Mouse (Mus musculus) embryonic facial prominence, embryonic 15.5 days (tissue): Measurements from ENCODE around the gene Pfkfb4. TPM values are rescaled to one million over a fixed set of nuclear protein-coding genes. Genes with fewer than 3 reads are reported as not detected.

Experiments used
- ATAC-seq: fragments of 200-750 bp; cut with Nextera tagmentation; 2 replicates; pipeline ENCODE4 v1.8.0; 2017; ENCODE audit warnings: low read depth, moderate TSS enrichment; ENCODE audit not compliant: insufficient number of reproducible peaks, low FRiP score, low TSS enrichment
- H3K27ac ChIP-seq: fragments of 300-500 bp; sonication (generic); replicated peaks from 2 replicates; pipeline ENCODE4 v1.5.1; 2015; ENCODE audit warnings: mild to moderate bottlenecking, inconsistent platforms
- H3K27me3 ChIP-seq: fragments of 300-500 bp; sonication (generic); 2 replicates; pipeline ENCODE4 v1.6.1; 2015; ENCODE audit warnings: inconsistent platforms
- H3K36me3 ChIP-seq: fragments of 300-500 bp; sonication (generic); 2 replicates; pipeline ENCODE4 v1.6.1; 2015; ENCODE audit warnings: mild to moderate bottlenecking, inconsistent platforms
- H3K4me1 ChIP-seq: fragments of 300-500 bp; sonication (generic); 2 replicates; pipeline ENCODE4 v1.6.1; 2015; ENCODE audit warnings: inconsistent platforms
- H3K4me2 ChIP-seq: fragments of 300-500 bp; sonication (generic); replicated peaks from 2 replicates; pipeline ENCODE4 v1.6.1; 2015; ENCODE audit warnings: mild to moderate bottlenecking, inconsistent platforms
- H3K4me3 ChIP-seq: fragments of 300-500 bp; sonication (generic); replicated peaks from 2 replicates; pipeline ENCODE4 v1.5.1; 2015; ENCODE audit warnings: mild to moderate bottlenecking, inconsistent platforms
- H3K9ac ChIP-seq: fragments of 300-500 bp; sonication (generic); 2 replicates; pipeline ENCODE4 v1.6.1; 2015; ENCODE audit warnings: inconsistent platforms
- H3K9me3 ChIP-seq: fragments of 300-500 bp; sonication (generic); replicated peaks from 2 replicates; pipeline ENCODE4 v1.6.1; 2016; ENCODE audit warnings: inconsistent platforms
- WGBS: fragments of 180-500 bp; shearing (Covaris S2); methylation state at CpG from one replicate; pipeline ENCODE4 v1.1.7; 2015; 5-methylcytosine and 5-hydroxymethylcytosine counted together
- polyA plus RNA-seq: library from polyadenylated mRNA; unstranded; fragments of >200 nt; fragmentation: Nextera tagmentation; extraction: Ambion mirVana; gene quantifications from 2 replicates; pipeline ENCODE4 v1.2.1, GENCODE M21; 2015

The Pfkfb4 gene
- polyA plus RNA-seq, 1 experiment from 2014 or later, result 14.9 TPM

GRCm38 (mm10) chr9:109038086-109038895 lies 46.7 kb downstream of the Pfkfb4 start, which contains the start of gene Shisa5:
Gene Shisa5, plus strand, starts transcription at chr9:109038565.
- Histone ChIP-seq H3K4me2 (peak within 1 kb of the TSS; percentile 80), H3K27ac (peak within 1 kb of the TSS; percentile 85), H3K9ac (peak within 1 kb of the TSS; percentile 81), H3K4me1 (peaks cover 34% of the 10 kb centered on the region), H3K9me3 (no peaks in the 10 kb centered on the region), H3K36me3 (no peaks in the 10 kb centered on the region), H3K27me3 (no peaks in the 10 kb centered on the region), H3K4me3 (peak within 1 kb of the TSS; percentile 79)
- WGBS, result under 1% methylated on average over 39 of the region's 40 CpGs
- peak; percentile 83 for ATAC-seq

GRCm38 (mm10) chr9:109038901-109039364 lies 47.4 kb downstream of the Pfkfb4 start:
- ATAC-seq, result peak; percentile 31
- Histone ChIP-seq H3K4me3 (peak overlapping the region; percentile 79), H3K4me1 (peaks cover 34% of the 10 kb centered on the region), H3K27ac (peak overlapping the region; percentile 85), H3K36me3 (no peaks in the 10 kb centered on the region), H3K4me2 (peak overlapping the region; percentile 80), H3K27me3 (no peaks in the 10 kb centered on the region), H3K9me3 (no peaks in the 10 kb centered on the region), H3K9ac (peak overlapping the region; percentile 81)
- 8% methylated on average over 8 of the region's 8 CpGs for WGBS

GRCm38 (mm10) chr9:109039681-109040080 lies 48.1 kb downstream of the Pfkfb4 start:
- Histone ChIP-seq H3K4me2 (peak overlapping the region; percentile 80), H3K9ac (no peak overlapping the region), H3K36me3 (no peaks in the 10 kb centered on the region), H3K27me3 (no peaks in the 10 kb centered on the region), H3K9me3 (no peaks in the 10 kb centered on the region), H3K4me3 (peak overlapping the region; percentile 79; the same call in 1 of the 2 replicates), H3K4me1 (peaks cover 34% of the 10 kb centered on the region), H3K27ac (no peak overlapping the region)
- no peak for ATAC-seq
- 67% methylated on average over 4 of the region's 4 CpGs for WGBS

- Histone ChIP-seq H3K27me3 (no peaks in the 10 kb centered on the region), H3K9me3 (no peaks in the 10 kb centered on the region), H3K4me1 (peaks cover 34% of the 10 kb centered on the region), H3K9ac (no peak overlapping the region), H3K4me2 (0 out of 2 replicates have a peak overlapping the region, but pooled peaks have one; percentile 8), H3K27ac (no peak overlapping the region), H3K4me3 (0 out of 2 replicates have a peak overlapping the region, but pooled peaks have one; percentile 4), H3K36me3 (no peaks in the 10 kb centered on the region)
- 76% methylated on average over 8 of the region's 8 CpGs for WGBS
- ATAC-seq, result no peak
Observed at GRCm38 (mm10) chr9:109040216-109040615, 48.6 kb downstream of the Pfkfb4 start.

- no peaks in the 10 kb centered on the region for H3K27me3 ChIP-seq
- no peaks in the 10 kb centered on the region for H3K36me3 ChIP-seq
- no peak overlapping the region for H3K9ac ChIP-seq
- WGBS, result 58% methylated on average over 6 of the region's 6 CpGs
- H3K27ac ChIP-seq, result no peak overlapping the region
- H3K4me1 ChIP-seq, result peaks cover 34% of the 10 kb centered on the region
- peak; percentile 40; the same call in 1 of the 2 replicates for ATAC-seq
- H3K4me3 ChIP-seq, result no peak overlapping the region
- no peaks in the 10 kb centered on the region for H3K9me3 ChIP-seq
- 0 out of 2 replicates have a peak overlapping the region, but pooled peaks have one; percentile 8 for H3K4me2 ChIP-seq
Observed at GRCm38 (mm10) chr9:109040906-109041305, 49.3 kb downstream of the Pfkfb4 start.

GRCm38 (mm10) chr9:109041351-109041750 lies 49.8 kb downstream of the Pfkfb4 start:
- 0 out of 2 replicates have a peak, but pooled peaks have one; percentile 20 for ATAC-seq
- Histone ChIP-seq H3K27me3 (no peaks in the 10 kb centered on the region), H3K4me1 (peaks cover 34% of the 10 kb centered on the region), H3K27ac (no peak overlapping the region), H3K9me3 (no peaks in the 10 kb centered on the region), H3K9ac (no peak overlapping the region), H3K4me2 (no peak overlapping the region), H3K36me3 (no peaks in the 10 kb centered on the region), H3K4me3 (no peak overlapping the region)
- WGBS, result 72% methylated on average over 7 of the region's 7 CpGs

- 36% methylated on average over 5 of the region's 5 CpGs for WGBS
- no peaks in the 10 kb centered on the region for H3K27me3 ChIP-seq
- no peak overlapping the region for H3K9ac ChIP-seq
- no peak overlapping the region for H3K27ac ChIP-seq
- H3K4me1 ChIP-seq, result 0 out of 2 replicates have a peak, but pooled peaks cover under 1% of the 10 kb centered on the region
- no peak overlapping the region for H3K4me3 ChIP-seq
- no peak overlapping the region for H3K4me2 ChIP-seq
- peaks cover 2% of the 10 kb centered on the region for H3K36me3 ChIP-seq
- no peaks in the 10 kb centered on the region for H3K9me3 ChIP-seq
- ATAC-seq, result no peak
Observed at GRCm38 (mm10) chr9:109046306-109046705, 54.7 kb downstream of the Pfkfb4 start.

GRCm38 (mm10) chr9:109049316-109049715 lies 57.7 kb downstream of the Pfkfb4 start:
- H3K4me3 ChIP-seq, result no peak overlapping the region
- H3K36me3 ChIP-seq, result peaks cover 13% of the 10 kb centered on the region
- no peaks in the 10 kb centered on the region for H3K27me3 ChIP-seq
- no peak overlapping the region for H3K27ac ChIP-seq
- no peak overlapping the region for H3K9ac ChIP-seq
- ATAC-seq, result no peak
- 79% methylated on average over 7 of the region's 7 CpGs for WGBS
- peaks cover 14% of the 10 kb centered on the region for H3K4me1 ChIP-seq
- no peak overlapping the region for H3K4me2 ChIP-seq
- H3K9me3 ChIP-seq, result no peaks in the 10 kb centered on the region

- Histone ChIP-seq H3K4me1 (peaks cover 22% of the 10 kb centered on the region), H3K27ac (no peak overlapping the region), H3K36me3 (peaks cover 13% of the 10 kb centered on the region), H3K4me2 (no peak overlapping the region), H3K27me3 (no peaks in the 10 kb centered on the region), H3K4me3 (no peak overlapping the region), H3K9me3 (no peaks in the 10 kb centered on the region), H3K9ac (no peak overlapping the region)
- ATAC-seq, result no peak
- WGBS, result 81% methylated on average over 9 of the region's 9 CpGs
Observed at GRCm38 (mm10) chr9:109049996-109050673, 58.6 kb downstream of the Pfkfb4 start.

GRCm38 (mm10) chr9:109050674-109050997 lies 59.1 kb downstream of the Pfkfb4 start:
- Histone ChIP-seq H3K4me1 (peaks cover 26% of the 10 kb centered on the region), H3K9ac (no peak overlapping the region), H3K4me2 (no peak overlapping the region), H3K9me3 (no peaks in the 10 kb centered on the region), H3K27ac (no peak overlapping the region), H3K4me3 (no peak overlapping the region), H3K27me3 (no peaks in the 10 kb centered on the region), H3K36me3 (peaks cover 13% of the 10 kb centered on the region)
- no peak for ATAC-seq
- WGBS, result 62% methylated on average over 3 of the region's 3 CpGs

GRCm38 (mm10) chr9:109051011-109051501 lies 59.5 kb downstream of the Pfkfb4 start:
- H3K4me1 ChIP-seq, result peaks cover 26% of the 10 kb centered on the region
- no peak for ATAC-seq
- H3K9me3 ChIP-seq, result no peaks in the 10 kb centered on the region
- H3K4me3 ChIP-seq, result no peak overlapping the region
- H3K4me2 ChIP-seq, result no peak overlapping the region
- H3K9ac ChIP-seq, result no peak overlapping the region
- H3K27ac ChIP-seq, result no peak overlapping the region
- no peaks in the 10 kb centered on the region for H3K27me3 ChIP-seq
- peaks cover 15% of the 10 kb centered on the region for H3K36me3 ChIP-seq
- WGBS, result 92% methylated on average over 13 of the region's 13 CpGs
